Mouse (Mus musculus): ENCODE measurements at regions not wholly inside any gene's neighbourhood (a gene's known extent, or its start where the extent isn't known, plus 50 kb on each side); places are given as distances from the start of the nearest gene placed in this dataset.
A peak's percentile ranks its signal among the peaks of the same experiment; 100 is the strongest.

DNA sequence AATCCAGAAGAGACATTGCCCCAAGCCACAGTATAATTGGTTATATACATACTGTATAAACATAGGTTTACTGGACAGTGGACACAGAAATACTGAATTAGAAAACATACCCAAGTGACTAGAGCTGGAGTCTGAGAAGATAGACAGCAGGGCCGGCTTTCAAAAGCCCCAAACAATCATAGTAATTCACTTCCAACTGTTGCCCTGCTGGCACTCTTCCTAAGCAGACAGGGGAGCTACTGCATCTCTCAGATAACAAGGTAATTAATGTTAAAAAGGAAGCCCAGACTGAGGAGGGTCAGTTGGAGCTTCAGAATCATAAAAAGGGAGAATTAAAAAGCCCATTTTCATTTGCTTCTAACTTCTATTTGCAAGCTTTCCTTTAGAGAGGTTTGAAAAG is 764.5 kb downstream of the Vgll3 start:
- no peak for DNase-seq (ENCODE audit: extremely low spot score in 1 of 2, low spot score in 1 of 2)

DNA sequence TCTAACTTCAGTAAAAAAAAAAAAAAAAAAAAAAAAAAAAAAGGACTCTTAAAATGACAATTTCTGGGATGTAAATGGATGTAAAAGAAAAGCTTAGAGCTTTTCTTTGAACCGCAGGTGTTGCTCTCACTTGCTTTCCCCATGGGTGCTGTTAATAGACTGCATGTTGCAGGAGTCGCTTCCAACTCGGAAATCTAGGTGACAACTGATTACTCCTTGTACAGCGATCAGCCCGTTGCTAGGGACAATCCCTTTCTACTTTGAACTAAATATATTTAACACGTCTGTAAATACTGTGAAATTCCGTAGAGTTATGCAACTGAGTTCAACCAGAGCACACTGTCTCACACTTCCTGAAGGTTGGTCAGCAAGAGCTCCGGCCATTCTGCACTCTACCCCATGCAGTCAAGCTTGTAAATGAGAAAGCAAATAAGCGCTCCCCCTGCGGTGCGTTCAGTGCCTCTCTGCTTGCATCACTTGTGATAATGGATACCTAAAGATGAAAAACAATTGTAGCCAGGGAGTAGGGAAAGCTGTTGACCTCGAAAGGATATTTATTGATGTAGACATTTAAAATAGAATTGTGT is 770.7 kb downstream of the Vgll3 start:
- peak in 1 of 2 experiments; percentile 3 for DNase-seq (ENCODE audit: extremely low spot score in 1 of 2, low spot score in 1 of 2)

DNA sequence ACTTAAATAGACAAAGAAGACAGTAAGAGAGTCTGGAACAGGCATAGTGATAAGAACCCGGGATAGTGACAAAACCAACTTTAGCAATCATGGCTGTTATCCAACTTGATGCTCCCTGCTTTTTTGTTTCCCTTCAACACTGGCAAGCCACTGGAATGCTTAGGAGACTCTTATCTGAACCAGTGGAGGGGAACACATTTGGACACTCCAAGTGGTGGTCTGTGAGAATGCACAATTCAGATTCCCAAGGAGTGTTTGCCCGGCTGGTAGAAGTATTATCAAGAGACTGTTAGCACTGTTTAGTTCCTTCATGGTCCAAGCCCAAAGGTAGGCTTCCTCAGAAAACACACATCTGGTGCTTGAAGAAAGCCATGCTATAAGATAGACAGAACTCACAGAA is 787.2 kb downstream of the Vgll3 start:
- no peak for DNase-seq (ENCODE audit: extremely low spot score in 1 of 2, low spot score in 1 of 2)

DNA sequence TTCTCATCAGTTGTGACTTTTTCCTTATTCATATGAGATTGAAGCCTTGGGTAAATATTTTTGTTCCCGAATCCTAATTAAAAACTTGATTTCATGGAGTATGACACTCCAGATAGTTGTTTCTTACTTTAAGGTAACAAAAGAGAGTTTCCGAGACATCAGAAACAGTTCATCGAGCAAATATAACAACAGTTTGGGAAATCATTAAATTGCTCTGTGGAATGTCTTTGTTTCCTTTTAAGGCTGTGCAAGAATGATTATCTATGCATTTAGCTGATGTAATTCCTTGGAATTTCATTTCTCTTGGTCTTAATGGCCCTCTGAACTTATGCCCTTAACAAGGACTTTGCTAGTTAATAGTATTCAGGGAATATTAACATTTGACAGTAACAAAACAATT is 787.6 kb downstream of the Vgll3 start:
- DNase-seq (ENCODE audit: extremely low spot score in 1 of 2, low spot score in 1 of 2), result no peak

DNA sequence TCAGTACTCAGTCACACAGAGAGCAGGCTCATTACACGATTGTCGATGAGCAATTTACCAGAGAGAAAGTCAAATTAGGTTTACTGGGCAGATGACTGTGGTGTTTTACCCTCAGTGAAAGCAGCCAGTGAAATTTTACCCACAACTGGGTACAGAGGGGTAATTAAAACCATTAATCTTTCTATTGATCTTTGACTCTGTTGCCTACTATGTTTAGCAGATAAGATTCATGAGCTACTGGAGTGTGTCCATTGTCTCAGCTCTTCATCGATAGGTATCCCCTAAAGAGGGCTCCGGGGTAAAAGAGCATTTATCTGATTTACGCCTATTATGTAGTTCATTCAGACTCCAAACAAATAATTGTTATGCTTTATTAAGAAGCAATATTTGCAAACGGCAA is 788.8 kb downstream of the Vgll3 start:
- DNase-seq (ENCODE audit: extremely low spot score in 1 of 2, low spot score in 1 of 2), result no peak

Data from layer of hippocampus, postnatal 25 days (tissue).